Mouse (Mus musculus): ENCODE data around the gene D430041D05Rik. TPM values are rescaled to one million over a fixed set of nuclear protein-coding genes. Genes with fewer than 3 reads are reported as not detected.

D430041D05Rik gene
- polyA plus RNA-seq, 1 experiment from 2014 or later: 1.1 TPM

DNA sequence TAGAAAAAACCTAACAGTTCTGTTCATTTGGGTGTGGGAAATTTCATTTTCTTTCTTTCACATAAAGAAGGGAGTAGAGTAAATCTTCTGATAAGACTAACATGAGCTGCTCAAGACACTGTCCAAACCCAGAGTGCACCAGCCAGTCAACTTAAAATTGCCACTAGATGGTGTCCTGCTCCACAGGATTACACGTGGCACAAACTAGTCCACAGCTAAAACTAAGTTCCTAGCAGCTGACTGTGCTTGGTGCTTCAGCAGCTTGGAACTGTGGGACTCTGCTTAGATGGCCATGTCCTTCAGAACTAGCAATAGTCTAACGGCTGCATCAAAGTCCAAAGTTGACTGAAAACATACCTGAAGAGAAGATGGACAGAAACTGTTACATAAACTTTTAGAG lies 34.0 kb upstream of the D430041D05Rik start:
- no peak for ATAC-seq (replicated peaks; ENCODE audit: insufficient number of reproducible peaks, low FRiP score, low TSS enrichment, low read depth)

DNA sequence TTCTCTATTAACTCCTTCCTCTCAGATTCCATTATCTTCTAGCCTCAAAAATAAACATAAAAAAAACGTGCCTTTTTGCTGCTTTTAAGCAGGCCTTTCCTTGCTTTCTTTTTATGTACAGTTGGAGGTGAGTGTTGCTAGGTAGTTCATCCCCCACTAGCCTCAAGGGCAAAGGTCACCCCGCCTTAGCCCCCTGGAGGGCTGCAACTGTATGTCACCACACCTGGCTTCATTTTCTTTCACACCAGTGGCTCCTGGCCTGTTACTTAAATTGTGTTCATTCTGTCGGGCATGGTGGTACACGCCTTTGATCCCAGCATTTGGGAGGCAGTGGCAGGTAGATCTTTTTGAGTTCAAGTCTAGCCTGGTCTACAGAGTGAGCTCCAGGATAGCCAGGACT lies 31.5 kb upstream of the D430041D05Rik start:
- H3K4me3 ChIP-seq (ENCODE audit: low read depth, low read length): no peak overlapping the region
- ATAC-seq (replicated peaks; ENCODE audit: insufficient number of reproducible peaks, low FRiP score, low TSS enrichment, low read depth): no peak

More for the DNA sequence above, 34.0 kb upstream of the D430041D05Rik start:
- no peak overlapping the region for H3K9ac ChIP-seq (replicated peaks; ENCODE audit: low read length)
- no peaks in the 10 kb centered on the region for H3K9me3 ChIP-seq (replicated peaks; ENCODE audit: control insufficient read depth, low read length)
- 44% methylated on average over 2 of the region's 2 CpGs for WGBS
- H3K27me3 ChIP-seq (ENCODE audit: control insufficient read depth, insufficient read depth, low read length): no peaks in the 10 kb centered on the region
- no peaks in the 10 kb centered on the region for H3K36me3 ChIP-seq (replicated peaks; ENCODE audit: control insufficient read depth, insufficient read depth, low read depth, low read length)
- DNase-seq (ENCODE audit: low spot score): peak; percentile 72
- H3K4me2 ChIP-seq (ENCODE audit: low read depth, low read length): no peak overlapping the region
- H3K4me3 ChIP-seq (ENCODE audit: low read depth, low read length): no peak overlapping the region
- H3K4me1 ChIP-seq (ENCODE audit: control insufficient read depth, insufficient read depth, low read length): no peaks in the 10 kb centered on the region
- H3K27ac ChIP-seq (replicated peaks; ENCODE audit: low read depth, low read length): no peak overlapping the region

DNA sequence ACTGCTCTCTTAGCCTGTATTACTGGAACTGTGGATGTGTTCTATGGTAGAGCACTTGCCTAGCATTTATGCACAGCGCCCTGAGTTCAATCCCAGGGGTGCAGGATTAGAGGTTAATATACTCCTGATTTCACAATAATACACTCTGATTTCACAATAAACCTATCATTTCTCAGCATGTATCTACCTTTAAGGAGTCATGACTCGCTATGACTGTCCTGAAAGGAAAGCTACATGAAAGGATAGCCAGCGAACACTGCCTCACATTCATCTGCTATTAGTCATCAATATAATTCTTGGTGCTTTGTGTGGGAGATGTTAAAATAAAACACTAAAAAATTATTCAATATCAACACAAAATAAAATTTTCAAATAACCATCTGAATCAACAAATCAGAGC lies 25.4 kb upstream of the D430041D05Rik start:
- WGBS: 94% methylated on average over 3 of the region's 3 CpGs
- H3K27ac ChIP-seq (replicated peaks; ENCODE audit: low read depth, low read length): no peak overlapping the region
- DNase-seq (ENCODE audit: low spot score): no peak
- no peaks in the 10 kb centered on the region for H3K27me3 ChIP-seq (ENCODE audit: control insufficient read depth, insufficient read depth, low read length)
- no peak overlapping the region for H3K4me3 ChIP-seq (ENCODE audit: low read depth, low read length)
- no peak for ATAC-seq (replicated peaks; ENCODE audit: insufficient number of reproducible peaks, low FRiP score, low TSS enrichment, low read depth)
- H3K4me2 ChIP-seq (ENCODE audit: low read depth, low read length): no peak overlapping the region
- H3K9ac ChIP-seq (replicated peaks; ENCODE audit: low read length): no peak overlapping the region
- no peaks in the 10 kb centered on the region for H3K9me3 ChIP-seq (replicated peaks; ENCODE audit: control insufficient read depth, low read length)
- H3K36me3 ChIP-seq (replicated peaks; ENCODE audit: control insufficient read depth, insufficient read depth, low read depth, low read length): peaks cover 4% of the 10 kb centered on the region
- no peaks in the 10 kb centered on the region for H3K4me1 ChIP-seq (ENCODE audit: control insufficient read depth, insufficient read depth, low read length)

More for the DNA sequence above, 31.5 kb upstream of the D430041D05Rik start:
- no peak for DNase-seq (ENCODE audit: low spot score)
- H3K27me3 ChIP-seq (ENCODE audit: control insufficient read depth, insufficient read depth, low read length): no peaks in the 10 kb centered on the region
- WGBS: 68% methylated on average over 4 of the region's 4 CpGs
- H3K27ac ChIP-seq (replicated peaks; ENCODE audit: low read depth, low read length): no peak overlapping the region
- no peak overlapping the region for H3K9ac ChIP-seq (replicated peaks; ENCODE audit: low read length)
- H3K4me2 ChIP-seq (ENCODE audit: low read depth, low read length): no peak overlapping the region
- no peaks in the 10 kb centered on the region for H3K9me3 ChIP-seq (replicated peaks; ENCODE audit: control insufficient read depth, low read length)
- H3K4me1 ChIP-seq (ENCODE audit: control insufficient read depth, insufficient read depth, low read length): no peaks in the 10 kb centered on the region
- H3K36me3 ChIP-seq (replicated peaks; ENCODE audit: control insufficient read depth, insufficient read depth, low read depth, low read length): no peaks in the 10 kb centered on the region

DNA sequence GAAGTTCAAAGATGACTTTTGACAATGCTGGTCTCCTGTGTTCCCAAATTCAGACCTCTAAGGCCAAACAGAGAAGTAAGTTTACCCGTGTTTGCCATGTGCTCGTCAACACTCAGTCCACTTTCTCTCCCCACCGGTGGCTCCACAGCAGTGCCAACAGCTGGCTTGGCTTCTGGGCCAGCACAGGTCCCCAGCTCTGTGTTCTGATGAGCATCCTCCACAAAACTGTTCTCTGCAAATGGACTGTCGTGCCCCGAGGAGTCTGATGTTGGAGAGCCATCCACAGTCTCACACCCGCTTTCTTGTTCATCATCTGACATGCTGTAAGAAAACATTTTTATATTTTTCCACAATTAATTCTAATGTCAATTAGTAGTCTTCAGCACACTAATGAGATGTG lies 20.3 kb upstream of the D430041D05Rik start:
- Histone ChIP-seq H3K9me3 (replicated peaks; ENCODE audit: control insufficient read depth, low read length) (no peaks in the 10 kb centered on the region), H3K36me3 (replicated peaks; ENCODE audit: control insufficient read depth, insufficient read depth, low read depth, low read length) (peaks cover 5% of the 10 kb centered on the region), H3K4me1 (ENCODE audit: control insufficient read depth, insufficient read depth, low read length) (no peaks in the 10 kb centered on the region), H3K4me2 (ENCODE audit: low read depth, low read length) (no peak overlapping the region), H3K27me3 (ENCODE audit: control insufficient read depth, insufficient read depth, low read length) (no peaks in the 10 kb centered on the region), H3K4me3 (ENCODE audit: low read depth, low read length) (no peak overlapping the region), H3K9ac (replicated peaks; ENCODE audit: low read length) (no peak overlapping the region), H3K27ac (replicated peaks; ENCODE audit: low read depth, low read length) (no peak overlapping the region)
- WGBS: 94% methylated on average over 6 of the region's 6 CpGs
- DNase-seq (ENCODE audit: low spot score) (no peak), ATAC-seq (replicated peaks; ENCODE audit: insufficient number of reproducible peaks, low FRiP score, low TSS enrichment, low read depth) (no peak)

GRCm38 (mm10) chr2:104430566-104430965 lies 19.8 kb upstream of the D430041D05Rik start:
- no peaks in the 10 kb centered on the region for H3K27me3 ChIP-seq (ENCODE audit: control insufficient read depth, insufficient read depth, low read length)
- WGBS: 97% methylated on average over 5 of the region's 5 CpGs
- H3K9ac ChIP-seq (replicated peaks; ENCODE audit: low read length): no peak overlapping the region
- DNase-seq (ENCODE audit: low spot score): no peak
- H3K4me3 ChIP-seq (ENCODE audit: low read depth, low read length): no peak overlapping the region
- no peaks in the 10 kb centered on the region for H3K4me1 ChIP-seq (ENCODE audit: control insufficient read depth, insufficient read depth, low read length)
- no peak overlapping the region for H3K4me2 ChIP-seq (ENCODE audit: low read depth, low read length)
- no peak for ATAC-seq (replicated peaks; ENCODE audit: insufficient number of reproducible peaks, low FRiP score, low TSS enrichment, low read depth)
- H3K36me3 ChIP-seq (replicated peaks; ENCODE audit: control insufficient read depth, insufficient read depth, low read depth, low read length): peaks cover 5% of the 10 kb centered on the region
- H3K9me3 ChIP-seq (replicated peaks; ENCODE audit: control insufficient read depth, low read length): no peaks in the 10 kb centered on the region
- H3K27ac ChIP-seq (replicated peaks; ENCODE audit: low read depth, low read length): no peak overlapping the region

DNA sequence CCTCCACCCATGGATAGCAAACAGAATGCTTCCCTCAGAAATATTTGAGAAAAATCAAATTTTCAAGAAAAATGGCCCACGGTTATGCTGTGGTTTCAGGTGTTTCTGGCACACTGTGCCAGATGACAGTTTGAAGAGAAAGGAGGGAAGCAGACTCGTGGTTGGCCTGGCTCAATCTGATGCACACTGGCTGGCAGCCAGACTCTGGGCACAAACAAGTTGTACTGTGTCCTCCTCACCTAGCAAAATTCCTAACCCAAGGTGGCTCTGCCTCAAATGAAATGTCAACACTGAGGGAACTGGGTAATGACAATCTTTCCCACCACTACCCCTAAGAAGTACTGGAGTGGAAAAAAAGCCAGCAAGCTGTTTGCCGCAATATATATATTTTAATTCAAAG lies 15.3 kb upstream of the D430041D05Rik start:
- H3K4me2 ChIP-seq (ENCODE audit: low read depth, low read length): no peak overlapping the region
- H3K9ac ChIP-seq (replicated peaks; ENCODE audit: low read length): no peak overlapping the region
- H3K27me3 ChIP-seq (ENCODE audit: control insufficient read depth, insufficient read depth, low read length): no peaks in the 10 kb centered on the region
- no peaks in the 10 kb centered on the region for H3K9me3 ChIP-seq (replicated peaks; ENCODE audit: control insufficient read depth, low read length)
- no peak overlapping the region for H3K4me3 ChIP-seq (ENCODE audit: low read depth, low read length)
- DNase-seq (ENCODE audit: low spot score) (no peak), ATAC-seq (replicated peaks; ENCODE audit: insufficient number of reproducible peaks, low FRiP score, low TSS enrichment, low read depth) (no peak)
- 92% methylated on average over 3 of the region's 3 CpGs for WGBS
- no peaks in the 10 kb centered on the region for H3K4me1 ChIP-seq (ENCODE audit: control insufficient read depth, insufficient read depth, low read length)
- peaks cover 1% of the 10 kb centered on the region; the same call in 1 of the 2 replicates for H3K36me3 ChIP-seq (replicated peaks; ENCODE audit: control insufficient read depth, insufficient read depth, low read depth, low read length)
- H3K27ac ChIP-seq (replicated peaks; ENCODE audit: low read depth, low read length): no peak overlapping the region

DNA sequence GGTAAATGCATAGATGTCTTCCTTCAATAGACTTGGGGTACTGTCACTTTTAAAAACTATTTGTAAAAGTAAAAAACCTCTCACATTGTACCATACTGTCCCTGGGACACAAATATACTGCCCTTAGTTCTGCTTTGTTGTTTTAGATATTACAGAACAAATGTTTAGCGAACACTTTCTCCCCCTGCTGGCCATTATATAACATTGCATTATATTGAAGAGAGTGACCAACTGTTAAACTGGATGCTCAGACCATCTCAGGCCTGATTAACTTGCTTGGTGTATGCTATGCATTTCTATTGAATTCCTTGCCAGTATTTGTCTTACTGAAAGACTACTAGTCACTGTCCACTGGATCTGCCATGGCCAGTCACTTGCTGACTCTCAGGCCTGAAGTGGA lies 11.4 kb upstream of the D430041D05Rik start:
- ATAC-seq (replicated peaks; ENCODE audit: insufficient number of reproducible peaks, low FRiP score, low TSS enrichment, low read depth) (no peak), DNase-seq (ENCODE audit: low spot score) (peak; percentile 75)
- Histone ChIP-seq H3K4me3 (ENCODE audit: low read depth, low read length) (no peak overlapping the region), H3K4me1 (ENCODE audit: control insufficient read depth, insufficient read depth, low read length) (no peaks in the 10 kb centered on the region), H3K27ac (replicated peaks; ENCODE audit: low read depth, low read length) (no peak overlapping the region), H3K9ac (replicated peaks; ENCODE audit: low read length) (no peak overlapping the region), H3K36me3 (replicated peaks; ENCODE audit: control insufficient read depth, insufficient read depth, low read depth, low read length) (no peaks in the 10 kb centered on the region), H3K27me3 (ENCODE audit: control insufficient read depth, insufficient read depth, low read length) (no peaks in the 10 kb centered on the region), H3K9me3 (replicated peaks; ENCODE audit: control insufficient read depth, low read length) (no peaks in the 10 kb centered on the region), H3K4me2 (ENCODE audit: low read depth, low read length) (no peak overlapping the region)
- 0% methylated on average over 1 of the region's 1 CpGs for WGBS

DNA sequence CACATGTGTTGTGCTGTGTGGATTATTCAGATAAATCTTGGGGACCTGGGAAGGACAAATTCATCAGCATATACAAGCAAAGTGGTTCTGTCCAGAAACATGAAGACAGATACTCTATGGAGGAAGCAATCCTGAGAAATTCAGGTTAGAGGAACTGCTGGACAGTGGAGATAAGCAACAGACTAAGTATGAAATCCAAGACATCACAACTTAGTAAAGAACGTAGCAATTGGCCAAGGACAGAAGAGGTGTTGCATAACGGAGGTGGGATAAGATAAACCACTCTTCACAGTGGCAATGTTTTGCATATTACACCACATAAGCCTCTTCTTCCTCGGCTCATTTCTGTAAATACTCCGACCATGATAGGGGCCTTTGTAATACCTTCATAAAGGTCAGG lies 10.0 kb upstream of the D430041D05Rik start:
- no peaks in the 10 kb centered on the region for H3K4me1 ChIP-seq (ENCODE audit: control insufficient read depth, insufficient read depth, low read length)
- DNase-seq (ENCODE audit: low spot score) (no peak), ATAC-seq (replicated peaks; ENCODE audit: insufficient number of reproducible peaks, low FRiP score, low TSS enrichment, low read depth) (no peak)
- 83% methylated on average over 4 of the region's 4 CpGs for WGBS
- no peaks in the 10 kb centered on the region for H3K36me3 ChIP-seq (replicated peaks; ENCODE audit: control insufficient read depth, insufficient read depth, low read depth, low read length)
- H3K9me3 ChIP-seq (replicated peaks; ENCODE audit: control insufficient read depth, low read length): no peaks in the 10 kb centered on the region
- no peak overlapping the region for H3K27ac ChIP-seq (replicated peaks; ENCODE audit: low read depth, low read length)
- no peaks in the 10 kb centered on the region for H3K27me3 ChIP-seq (ENCODE audit: control insufficient read depth, insufficient read depth, low read length)
- no peak overlapping the region for H3K4me2 ChIP-seq (ENCODE audit: low read depth, low read length)
- H3K4me3 ChIP-seq (ENCODE audit: low read depth, low read length): no peak overlapping the region
- no peak overlapping the region for H3K9ac ChIP-seq (replicated peaks; ENCODE audit: low read length)
